Mouse (Mus musculus) adrenal gland, adult 8-10 months (tissue): ENCODE measurements around the gene Ttll11. TPM values are rescaled to one million over a fixed set of nuclear protein-coding genes. Genes with fewer than 3 reads are reported as not detected.
A peak's percentile ranks its signal among the peaks of the same experiment; 100 is the strongest.

ENCODE experiments used
- DNase-seq: peaks from one replicate; pipeline ENCODE4 v3.0.0; 2022
- total RNA-seq, 4 experiments: library from RNA; stranded (reverse); gene quantifications; 2 replicates each; pipeline ENCODE4 v1.2.4; 2022

Ttll11 gene
- total RNA-seq, 4 experiments from 2014 or later, result 2.6 to 5.6 (median 4.0) TPM

- no peak for DNase-seq
These were observed 13.7 kb downstream of the Ttll11 start for GRCm38 (mm10) chr2:35965883-35966513.

DNA sequence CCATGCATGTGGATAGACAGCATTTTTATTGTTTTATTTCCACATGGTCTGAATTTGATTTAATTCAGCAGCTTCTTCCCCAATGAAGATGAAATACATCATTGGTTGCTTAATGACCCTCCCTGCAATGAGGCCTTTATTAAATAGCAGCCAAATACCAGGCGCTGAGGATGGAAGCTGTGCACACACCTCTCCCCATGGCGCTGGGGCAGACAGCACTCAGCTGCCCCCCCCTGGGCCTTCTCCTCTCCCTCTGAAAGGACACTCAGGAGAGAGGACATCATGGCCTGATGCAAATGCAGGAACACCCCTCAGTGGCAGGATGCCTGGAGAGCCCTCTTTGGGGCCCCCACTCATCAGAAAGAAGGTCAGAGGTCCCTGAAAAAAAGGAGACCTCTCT, 16.4 kb downstream of the Ttll11 start:
- DNase-seq, result no peak

- no peak for DNase-seq
These were observed 18.1 kb downstream of the Ttll11 start for GRCm38 (mm10) chr2:35961593-35962127.

DNA sequence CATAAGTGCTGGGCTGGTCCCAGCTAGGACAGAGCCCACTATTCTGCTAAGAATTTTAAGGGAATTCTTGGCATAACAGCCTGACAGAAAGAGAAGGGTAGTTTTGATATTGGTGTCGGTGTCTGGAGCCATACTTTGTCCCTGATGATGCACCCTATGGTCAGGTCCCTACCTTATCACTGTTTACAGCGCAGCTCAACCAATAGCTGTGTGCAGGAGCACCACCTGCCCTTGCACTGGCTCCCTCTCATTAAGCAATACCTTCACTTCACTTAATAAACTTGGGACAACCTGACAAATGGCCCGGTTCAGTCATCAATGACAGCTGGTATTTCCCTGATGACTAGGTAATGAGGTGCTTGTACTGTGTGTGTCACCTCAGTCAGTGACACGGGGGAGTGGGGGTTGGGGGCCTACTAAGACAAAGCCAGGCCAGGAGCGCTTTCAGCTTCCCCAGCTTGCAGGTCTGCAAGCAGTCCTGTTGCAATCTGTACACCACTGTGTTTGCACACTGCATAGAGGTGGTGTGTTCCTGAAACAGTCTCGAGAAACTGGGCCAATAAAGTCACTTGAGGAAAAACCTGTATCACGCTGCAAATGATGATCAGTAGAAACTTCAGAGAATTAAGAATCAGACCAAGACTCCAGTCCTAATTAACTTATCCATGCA, 22.1 kb downstream of the Ttll11 start:
- no peak for DNase-seq

DNA sequence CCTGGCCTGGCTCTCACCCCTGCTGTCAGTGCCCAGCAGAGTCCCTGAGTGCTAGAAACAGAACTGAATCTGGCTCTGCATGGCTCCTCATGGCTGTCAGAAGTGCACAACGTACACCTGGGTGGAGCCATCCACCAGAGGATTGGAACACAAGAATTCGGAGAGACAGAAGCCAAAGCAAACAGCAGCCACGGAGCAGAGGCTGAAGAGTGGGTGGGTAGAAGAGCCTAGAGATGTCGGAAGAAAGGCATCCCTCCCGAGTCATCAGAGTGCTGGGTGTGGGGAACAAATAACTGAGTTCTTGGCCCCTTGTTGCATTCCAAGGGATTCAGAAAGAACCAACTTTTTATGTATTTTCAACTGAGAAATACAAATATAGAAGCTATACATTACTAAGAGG, 24.5 kb downstream of the Ttll11 start:
- no peak for DNase-seq

DNA sequence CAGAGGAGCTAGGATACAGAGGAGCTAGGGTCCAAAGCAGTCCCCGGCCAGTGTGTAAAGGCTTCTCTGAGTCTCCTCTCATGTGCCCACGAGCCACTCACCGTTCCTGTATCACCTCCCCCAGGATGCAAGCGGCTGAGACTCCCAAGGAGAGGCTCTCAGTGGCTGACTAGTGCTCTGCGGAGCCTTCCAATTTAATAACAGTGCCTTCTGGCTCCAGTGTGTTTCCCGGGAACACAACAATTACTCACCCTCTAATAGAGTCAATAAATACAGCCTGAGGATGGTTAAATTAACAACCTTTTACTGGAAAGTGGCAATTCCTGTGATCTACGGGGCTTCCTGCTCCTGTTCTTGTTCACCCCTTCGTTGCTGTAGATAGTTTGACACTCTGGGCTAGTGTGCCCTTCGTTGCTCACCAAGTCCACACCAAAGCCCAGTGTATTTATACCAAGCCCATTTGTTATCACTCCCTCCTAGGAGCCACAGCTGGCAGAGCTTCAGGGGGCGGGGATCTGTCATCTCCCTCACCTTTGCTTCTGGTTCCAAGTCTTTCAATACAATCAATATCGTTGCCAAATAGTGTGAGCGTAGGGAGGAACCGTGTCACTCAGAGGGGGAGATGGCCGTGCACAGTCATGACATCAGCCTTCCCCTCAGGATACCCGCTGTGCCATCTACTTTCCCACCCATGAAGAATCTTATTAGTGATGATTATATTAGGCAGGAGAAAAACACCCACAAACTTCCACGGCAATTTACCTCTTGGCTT, 27.3 kb downstream of the Ttll11 start:
- DNase-seq, result no peak

- DNase-seq, result no peak
These were observed 34.8 kb downstream of the Ttll11 start for GRCm38 (mm10) chr2:35944896-35945295.

DNA sequence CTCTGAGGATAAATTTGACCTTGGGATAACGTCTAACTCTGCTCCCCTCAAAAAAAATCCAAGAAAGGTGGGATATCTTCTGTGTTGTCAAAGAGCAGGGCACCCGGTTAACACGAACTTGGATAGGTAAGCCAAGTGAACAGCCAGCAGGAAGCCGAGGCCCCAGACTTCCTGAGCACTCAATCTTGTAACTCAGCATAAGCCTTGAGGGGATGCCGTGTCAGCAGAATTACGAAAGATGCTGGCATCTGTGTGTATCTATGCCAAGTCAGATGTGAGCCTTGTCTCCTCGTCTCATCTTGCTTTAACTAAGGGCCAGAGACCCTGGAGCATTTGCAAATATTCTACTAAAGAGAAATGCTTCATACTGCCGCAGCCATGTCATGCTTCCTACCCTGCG, 36.8 kb downstream of the Ttll11 start:
- DNase-seq, result no peak

DNA sequence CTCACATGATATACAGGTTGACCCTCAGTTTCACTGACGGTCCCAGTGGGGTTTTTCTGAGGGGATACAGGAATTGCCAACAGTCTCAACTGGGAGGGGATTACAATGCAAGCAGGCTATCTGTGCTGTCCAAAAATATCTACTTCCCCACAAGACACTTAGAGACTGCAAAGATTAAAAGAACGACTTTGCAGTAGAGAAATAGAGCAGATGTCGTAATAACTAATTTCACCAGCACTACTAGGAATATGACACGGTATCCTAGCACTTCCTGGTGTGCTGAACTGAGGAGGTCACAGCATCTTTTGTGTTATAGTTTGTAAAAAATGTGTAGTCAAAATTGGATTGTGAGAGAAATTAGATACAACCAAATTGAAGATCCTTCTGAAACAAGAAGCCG, 44.7 kb downstream of the Ttll11 start:
- no peak for DNase-seq

- DNase-seq, result no peak
These were observed 46.6 kb downstream of the Ttll11 start for GRCm38 (mm10) chr2:35933116-35933515.

GRCm38 (mm10) chr2:35931619-35932018, 48.1 kb downstream of the Ttll11 start:
- no peak for DNase-seq

DNA sequence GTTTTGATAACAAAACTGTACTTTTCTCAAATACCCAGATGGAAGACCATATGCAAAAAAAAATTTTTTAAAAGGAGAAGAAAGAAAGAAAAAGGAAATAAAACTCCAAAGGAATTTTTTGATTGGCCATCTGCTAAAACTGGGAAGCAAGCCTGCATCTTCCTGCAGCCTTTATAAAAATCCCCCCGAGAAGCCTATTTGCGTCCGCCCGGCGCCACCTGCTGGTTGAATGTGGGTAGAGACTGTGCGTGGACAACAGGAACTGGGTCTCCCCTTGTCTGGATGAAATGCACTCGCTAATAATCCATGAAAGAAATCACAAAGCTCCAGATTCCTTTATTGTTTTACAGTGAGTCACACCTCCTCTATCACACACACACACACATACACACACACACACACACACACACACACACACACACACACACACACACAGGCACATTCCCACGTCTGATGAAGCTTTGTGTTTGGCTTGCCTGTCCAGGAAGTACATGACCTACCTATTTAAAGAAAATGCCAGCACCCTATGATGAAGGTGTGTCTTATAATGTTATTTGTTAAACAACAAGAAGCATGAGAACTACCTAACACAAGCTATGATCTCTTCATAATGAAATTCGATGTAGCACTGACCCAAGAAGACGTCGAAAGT, 49.1 kb downstream of the Ttll11 start:
- DNase-seq, result peak; percentile 47

GRCm38 (mm10) chr2:35928133-35928532, 51.6 kb downstream of the Ttll11 start:
- no peak for DNase-seq

GRCm38 (mm10) chr2:35924947-35925346, 54.8 kb downstream of the Ttll11 start:
- DNase-seq, result peak; percentile 42

GRCm38 (mm10) chr2:35922956-35923355, 56.8 kb downstream of the Ttll11 start:
- no peak for DNase-seq

DNA sequence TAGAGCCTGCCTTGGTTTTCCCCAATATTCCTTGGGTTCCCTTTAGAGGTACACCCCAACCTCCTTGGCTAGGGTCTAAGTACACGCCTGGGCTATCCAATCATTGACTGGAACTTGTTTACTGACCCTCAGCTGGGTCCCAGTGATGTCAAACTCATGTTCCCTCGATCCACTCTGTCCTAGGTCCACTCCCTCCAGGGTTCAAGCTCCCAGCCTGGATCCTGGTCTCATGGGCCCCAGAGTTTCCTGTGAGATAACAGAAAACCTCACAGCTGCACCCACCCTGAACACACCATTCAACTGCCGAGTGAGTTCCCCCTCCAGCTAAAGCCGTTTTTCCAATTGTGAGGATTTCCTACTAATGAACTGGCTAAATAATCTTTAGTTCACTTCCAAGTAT, 67.6 kb downstream of the Ttll11 start:
- DNase-seq, result no peak

DNA sequence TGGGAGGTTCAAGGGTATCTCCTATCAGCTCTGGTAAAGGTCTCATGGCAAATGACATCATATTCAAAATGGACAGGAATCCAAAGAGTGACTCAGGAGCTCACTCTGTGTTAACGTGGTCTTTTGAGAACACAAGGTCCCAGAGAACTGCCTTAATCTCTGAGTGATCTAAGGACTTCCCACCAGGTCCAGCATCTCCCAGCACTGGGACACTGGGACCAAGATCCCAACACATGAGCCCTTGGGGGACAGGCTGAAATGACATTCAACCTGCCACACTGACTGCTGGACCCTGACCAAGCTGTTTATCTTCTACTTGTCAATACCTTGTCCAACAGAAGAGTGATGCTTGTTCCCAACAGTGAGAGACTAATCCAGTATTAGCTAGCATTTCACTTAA, 68.0 kb downstream of the Ttll11 start:
- DNase-seq, result no peak

GRCm38 (mm10) chr2:35910740-35911139, 69.0 kb downstream of the Ttll11 start:
- DNase-seq, result no peak

DNA sequence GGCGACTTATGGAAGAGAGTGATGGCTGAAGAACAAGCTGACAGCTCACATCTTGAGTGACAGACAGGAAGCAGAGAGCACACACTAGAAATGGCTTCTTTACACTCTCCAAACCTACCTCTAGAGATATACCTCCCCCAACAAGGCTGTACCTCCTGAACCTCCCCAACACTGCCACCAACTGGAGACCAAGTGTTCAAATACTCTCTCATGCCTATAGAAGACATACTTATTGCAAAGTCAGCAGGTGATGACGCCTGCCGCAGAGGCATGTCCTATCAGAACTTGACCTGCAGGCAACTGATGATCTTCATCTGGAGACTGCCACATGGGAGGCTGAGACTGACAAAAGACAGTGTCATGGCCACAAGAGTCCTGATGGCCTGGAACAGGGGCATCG, 70.4 kb downstream of the Ttll11 start:
- DNase-seq, result no peak

DNA sequence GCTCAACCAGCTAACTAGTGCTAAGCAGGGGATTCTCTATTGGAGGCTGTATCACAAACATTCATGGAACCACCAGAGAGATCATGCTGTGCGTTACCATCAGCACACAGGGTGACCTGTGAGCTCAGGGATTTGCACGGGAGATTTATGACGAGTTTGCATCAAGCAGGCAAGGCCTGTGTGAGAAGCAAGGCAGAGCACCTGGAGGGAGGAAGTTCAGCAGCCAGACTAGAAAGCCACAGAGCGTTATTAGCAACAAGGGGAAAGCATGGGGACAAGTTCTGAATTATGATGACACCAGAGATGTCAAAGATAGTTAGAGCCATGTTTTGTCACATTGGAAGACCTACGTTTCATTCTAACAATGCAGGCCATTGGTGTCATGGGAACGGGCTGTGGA, 72.1 kb downstream of the Ttll11 start:
- no peak for DNase-seq

- DNase-seq, result peak; percentile 54
These were observed 73.4 kb downstream of the Ttll11 start for GRCm38 (mm10) chr2:35906174-35906798.

- no peak for DNase-seq
These were observed 78.9 kb downstream of the Ttll11 start for GRCm38 (mm10) chr2:35900845-35901244.
